Mouse (Mus musculus) liver, embryonic 11.5 days (tissue): ENCODE data around the gene Nmral1. TPM values are rescaled to one million over a fixed set of nuclear protein-coding genes. Genes with fewer than 3 reads are reported as not detected.
"Not testable (repeated sequence)": the region's sequence is repeated elsewhere in the genome, so short reads cannot be mapped to it uniquely, and the experiment has no call there.

ENCODE experiments used
- ATAC-seq: fragments of 200-750 bp; cut with Nextera tagmentation; replicated peaks from 2 replicates; pipeline ENCODE4 v1.8.0; 2017; ENCODE audit warnings: moderate number of reproducible peaks, mild to moderate bottlenecking, moderate TSS enrichment, moderate library complexity; ENCODE audit not compliant: low FRiP score
- DNase-seq: peaks from one replicate; pipeline ENCODE4 v3.0.0-alpha.2; 2017; ENCODE audit warnings: low spot score
- H3K27ac ChIP-seq: fragments of 300-500 bp; sonication (generic); 2 replicates; pipeline ENCODE4 v1.5.1; 2014; ENCODE audit warnings: mild to moderate bottlenecking, low read depth, low read length, control low read depth
- H3K27me3 ChIP-seq: fragments of 300-500 bp; sonication (generic); replicated peaks from 2 replicates; pipeline ENCODE4 v1.6.1; 2014; ENCODE audit warnings: low read length, mixed read lengths; ENCODE audit not compliant: control insufficient read depth, insufficient read depth
- H3K36me3 ChIP-seq: fragments of 300-500 bp; sonication (generic); 2 replicates; pipeline ENCODE4 v1.6.1; 2014; ENCODE audit warnings: mild to moderate bottlenecking, low read length, moderate library complexity, mixed read lengths; ENCODE audit not compliant: control insufficient read depth, insufficient read depth
- H3K4me1 ChIP-seq: fragments of 300-500 bp; sonication (generic); replicated peaks from 2 replicates; pipeline ENCODE4 v1.6.1; 2014; ENCODE audit warnings: low read length, mixed read lengths; ENCODE audit not compliant: control insufficient read depth, insufficient read depth
- H3K4me2 ChIP-seq: fragments of 300-500 bp; sonication (generic); 2 replicates; pipeline ENCODE4 v1.6.1; 2014; ENCODE audit warnings: mild to moderate bottlenecking, control low read depth, moderate library complexity
- H3K4me3 ChIP-seq: fragments of 300-500 bp; sonication (generic); 2 replicates; pipeline ENCODE4 v1.5.1; 2014; ENCODE audit warnings: low read depth, low read length, control low read depth
- H3K9ac ChIP-seq: fragments of 300-500 bp; sonication (generic); 2 replicates; pipeline ENCODE4 v1.6.1; 2014; ENCODE audit warnings: low read depth, low read length, control low read depth
- H3K9me3 ChIP-seq: fragments of 300-500 bp; sonication (generic); 2 replicates; pipeline ENCODE4 v1.6.1; 2016; ENCODE audit warnings: low read length, inconsistent platforms, mixed read lengths; ENCODE audit not compliant: control insufficient read depth
- WGBS: fragments of 180-500 bp; shearing (Covaris S2); extraction: QIAGEN DNeasy Blood & Tissue Kit; methylation state at CpG from one replicate; pipeline ENCODE4 v1.1.7; 2014; 5-methylcytosine and 5-hydroxymethylcytosine counted together
- polyA plus RNA-seq: library from polyadenylated mRNA; unstranded; fragments of >200 nt; fragmentation: Nextera tagmentation; extraction: Ambion mirVana; gene quantifications from 2 replicates; pipeline ENCODE4 v1.2.1, GENCODE M21; 2014

Gene Nmral1
- polyA plus RNA-seq: 85.6 and 92.2 TPM in 2 replicates

GRCm38 (mm10) chr16:4718753-4719518 lies at the start of gene Nmral1:
Nmral1 (minus strand) TSS chr16:4719356.
- Histone ChIP-seq H3K27me3 (no peaks in the 10 kb centered on the region), H3K27ac (peak within 1 kb of the TSS; percentile 74), H3K9ac (peak within 1 kb of the TSS; percentile 86), H3K36me3 (peaks cover 14% of the 10 kb centered on the region), H3K9me3 (no peaks in the 10 kb centered on the region), H3K4me2 (peak within 1 kb of the TSS; percentile 63), H3K4me1 (peaks cover 9% of the 10 kb centered on the region; the same call in 1 of the 2 replicates), H3K4me3 (peak within 1 kb of the TSS; percentile 76)
- peak; percentile 88 for ATAC-seq
- DNase-seq: peak; percentile 83
- WGBS: 22% methylated on average over 33 of the region's 33 CpGs

DNA sequence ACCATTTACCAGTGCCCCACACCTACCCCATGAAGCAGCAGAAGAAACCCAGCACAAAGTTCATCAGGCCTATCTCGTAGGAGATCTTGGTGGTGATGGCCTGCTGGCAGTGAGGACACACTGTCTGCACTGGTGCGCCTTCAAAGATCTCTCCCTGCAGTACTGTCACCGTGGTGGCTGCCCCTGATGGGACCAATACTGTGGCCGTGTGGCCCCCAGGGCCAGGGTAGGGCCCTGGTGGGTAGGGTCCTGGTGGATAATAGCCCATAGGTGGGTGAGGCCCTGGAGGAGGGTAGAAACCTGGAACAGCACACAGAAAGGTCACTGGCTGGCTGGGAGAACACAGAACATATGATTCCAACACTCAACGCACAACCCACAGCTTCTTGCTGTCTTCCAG lies 49.6 kb upstream of the Nmral1 start:
- ATAC-seq: no peak
- no peak overlapping the region for H3K4me3 ChIP-seq
- H3K27ac ChIP-seq: no peak overlapping the region
- DNase-seq: no peak
- no peak overlapping the region for H3K4me2 ChIP-seq
- 97% methylated on average over 5 of the region's 5 CpGs for WGBS
- H3K36me3 ChIP-seq: peaks cover 31% of the 10 kb centered on the region
- no peak overlapping the region for H3K9ac ChIP-seq
- no peaks in the 10 kb centered on the region for H3K9me3 ChIP-seq
- no peaks in the 10 kb centered on the region for H3K27me3 ChIP-seq
- H3K4me1 ChIP-seq: no peaks in the 10 kb centered on the region; the same call in 1 of the 2 replicates

DNA sequence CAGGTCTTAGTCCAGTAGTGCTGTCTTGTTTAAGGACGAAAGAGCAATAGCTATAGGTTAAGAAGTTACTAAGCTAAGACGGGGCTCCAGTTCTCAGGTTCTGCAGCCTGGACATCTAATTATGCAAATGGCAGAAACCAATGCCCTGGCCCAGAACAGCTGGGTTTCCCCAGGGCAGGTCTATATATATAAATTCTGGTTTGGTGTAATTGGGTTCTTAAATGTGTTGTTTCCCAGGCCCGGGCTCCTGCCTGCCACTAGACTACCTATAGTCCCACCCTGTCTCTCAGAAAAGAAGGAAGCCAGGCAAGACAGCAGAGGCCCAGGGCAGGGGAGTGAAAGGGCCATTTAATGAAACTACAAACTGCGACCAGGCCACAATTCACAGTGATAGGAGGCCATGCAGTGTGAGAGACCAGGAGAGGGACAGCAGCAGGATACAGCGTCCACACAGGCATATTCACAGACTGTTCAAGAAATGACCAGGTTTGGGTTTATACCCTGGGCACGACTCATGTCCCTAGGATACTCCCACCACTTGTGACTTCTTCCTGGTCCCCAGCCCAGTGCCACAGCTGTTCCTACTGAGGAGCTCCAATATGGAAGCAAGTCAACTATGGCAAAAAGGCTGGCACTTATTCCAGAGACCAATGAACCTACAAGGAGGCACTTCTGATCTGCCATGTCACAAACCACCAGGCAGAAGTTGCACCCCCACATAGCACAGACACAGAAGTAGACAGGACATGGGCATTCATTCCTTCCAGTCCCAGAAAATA lies 48.0 kb upstream of the Nmral1 start:
- 83% methylated on average over 6 of the region's 6 CpGs for WGBS
- Histone ChIP-seq H3K4me1 (no peaks in the 10 kb centered on the region), H3K4me2 (no peak overlapping the region), H3K36me3 (peaks cover 31% of the 10 kb centered on the region), H3K4me3 (no peak overlapping the region), H3K9ac (no peak overlapping the region), H3K27me3 (no peaks in the 10 kb centered on the region), H3K27ac (no peak overlapping the region), H3K9me3 (no peaks in the 10 kb centered on the region)
- DNase-seq (no peak), ATAC-seq (no peak)

- no peaks in the 10 kb centered on the region for H3K4me1 ChIP-seq
- no peaks in the 10 kb centered on the region for H3K9me3 ChIP-seq
- peaks cover 31% of the 10 kb centered on the region for H3K36me3 ChIP-seq
- H3K4me2 ChIP-seq: no peak overlapping the region
- ATAC-seq (no peak), DNase-seq (no peak)
- WGBS: 85% methylated on average over 2 of the region's 2 CpGs
- no peak overlapping the region for H3K9ac ChIP-seq
- H3K27me3 ChIP-seq: no peaks in the 10 kb centered on the region
- H3K27ac ChIP-seq: no peak overlapping the region
- no peak overlapping the region for H3K4me3 ChIP-seq
Observed at GRCm38 (mm10) chr16:4765852-4766251, 46.7 kb upstream of the Nmral1 start.

- no peak overlapping the region for H3K27ac ChIP-seq
- H3K9me3 ChIP-seq: no peaks in the 10 kb centered on the region
- no peaks in the 10 kb centered on the region for H3K27me3 ChIP-seq
- WGBS: 35% methylated on average over 2 of the region's 2 CpGs
- no peak overlapping the region for H3K4me3 ChIP-seq
- DNase-seq (no peak), ATAC-seq (0 out of 2 replicates have a peak, but pooled peaks have one; percentile 47)
- H3K36me3 ChIP-seq: peaks cover 19% of the 10 kb centered on the region
- no peak overlapping the region for H3K4me2 ChIP-seq
- H3K4me1 ChIP-seq: no peaks in the 10 kb centered on the region
- H3K9ac ChIP-seq: no peak overlapping the region
Observed at GRCm38 (mm10) chr16:4763276-4763675, 44.1 kb upstream of the Nmral1 start.

DNA sequence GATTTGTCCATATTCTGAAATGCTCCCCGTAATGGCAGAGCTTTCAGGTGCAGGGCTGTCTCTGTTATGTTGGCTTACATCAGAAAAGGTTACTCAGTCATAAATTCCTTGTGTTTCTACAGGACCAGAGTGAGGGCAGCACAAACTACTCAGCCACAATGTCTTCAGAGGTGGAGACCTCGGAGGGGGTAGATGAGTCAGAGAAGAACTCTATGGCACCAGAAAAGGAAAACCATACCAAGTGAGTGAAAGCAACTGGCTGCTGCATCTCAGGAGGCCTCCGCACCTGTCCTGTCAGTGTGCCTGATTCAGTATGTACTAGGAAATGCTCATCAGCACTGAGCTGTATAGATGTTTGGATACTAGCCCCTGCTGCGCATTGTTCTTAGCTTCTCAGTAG lies 43.3 kb upstream of the Nmral1 start:
- Histone ChIP-seq H3K27ac (no peak overlapping the region), H3K4me3 (no peak overlapping the region), H3K9ac (no peak overlapping the region), H3K9me3 (no peaks in the 10 kb centered on the region), H3K36me3 (peaks cover 11% of the 10 kb centered on the region; the same call in 1 of the 2 replicates), H3K4me1 (no peaks in the 10 kb centered on the region), H3K27me3 (no peaks in the 10 kb centered on the region), H3K4me2 (no peak overlapping the region)
- WGBS: 89% methylated on average over 4 of the region's 4 CpGs
- DNase-seq (no peak), ATAC-seq (no peak)

DNA sequence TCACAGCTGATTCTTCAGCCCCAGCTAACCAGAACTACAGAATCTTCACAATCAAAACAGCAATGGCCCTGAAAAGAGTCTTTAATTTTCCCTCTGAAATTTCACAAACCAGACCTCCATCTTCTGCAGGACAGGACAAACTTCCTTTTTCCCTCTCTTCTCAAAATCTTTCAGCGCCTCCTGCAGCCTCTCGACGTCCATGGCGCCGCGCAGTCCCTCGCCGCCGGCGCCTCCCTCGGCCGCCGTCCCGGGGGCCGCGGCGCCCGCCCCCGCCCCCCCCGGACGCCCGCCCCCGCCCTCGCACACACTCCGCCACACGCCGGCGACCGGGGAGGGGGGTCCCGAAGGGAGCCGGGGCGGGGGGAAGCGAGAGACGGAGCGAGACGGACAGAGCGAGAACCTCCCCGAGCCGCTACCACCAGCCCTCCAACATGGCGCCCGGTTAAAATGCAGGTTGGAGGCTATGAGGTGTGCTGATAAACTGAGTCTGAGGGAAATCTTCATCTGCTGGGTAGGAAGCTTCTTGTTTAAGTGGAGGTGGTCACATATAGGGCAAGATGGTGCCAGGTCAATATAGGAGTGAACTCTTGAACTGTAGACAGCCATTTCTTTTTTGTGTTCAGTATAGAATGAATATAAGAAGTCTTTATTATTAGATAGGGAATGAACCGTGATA lies 37.6 kb upstream of the Nmral1 start:
- H3K27ac ChIP-seq: peak overlapping the region; percentile 38; the same call in 1 of the 2 replicates
- peak overlapping the region; percentile 59 for H3K9ac ChIP-seq
- H3K4me1 ChIP-seq, H3K27me3 ChIP-seq, H3K36me3 ChIP-seq, H3K9me3 ChIP-seq: not testable (repeated sequence)
- WGBS: 3% methylated on average over 30 of the region's 42 CpGs
- peak; percentile 42 for DNase-seq
- H3K4me2 ChIP-seq: peak overlapping the region; percentile 57
- ATAC-seq: peak; percentile 78
- H3K4me3 ChIP-seq: peak overlapping the region; percentile 54

DNA sequence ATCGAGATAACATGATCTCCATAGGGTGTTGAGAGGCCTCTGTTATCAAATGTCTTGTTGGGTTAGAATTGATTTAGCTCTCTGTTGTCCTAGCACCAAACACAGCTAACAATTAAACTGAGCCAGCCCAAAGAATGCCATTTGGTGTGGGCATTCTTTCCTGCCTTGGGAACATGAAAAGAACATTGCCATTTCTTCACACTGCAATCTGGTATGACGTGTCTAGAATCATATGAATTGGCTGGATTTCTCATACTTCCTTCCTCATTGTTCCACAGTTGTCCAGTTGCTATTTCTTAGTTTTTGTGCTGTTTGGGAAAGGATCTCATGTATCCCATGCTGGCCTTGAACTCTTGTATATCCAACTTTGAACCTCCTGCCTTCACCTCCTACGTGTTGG lies 34.9 kb upstream of the Nmral1 start:
- no peak for ATAC-seq
- H3K27me3 ChIP-seq: no peaks in the 10 kb centered on the region
- H3K9ac ChIP-seq: no peak overlapping the region
- H3K4me3 ChIP-seq: no peak overlapping the region
- WGBS: 87% methylated on average over 3 of the region's 3 CpGs
- H3K4me2 ChIP-seq: no peak overlapping the region
- no peak for DNase-seq
- H3K9me3 ChIP-seq: no peaks in the 10 kb centered on the region; the same call in 1 of the 2 replicates
- H3K4me1 ChIP-seq: 0 out of 2 replicates have a peak, but pooled peaks cover 8% of the 10 kb centered on the region
- no peak overlapping the region for H3K27ac ChIP-seq
- H3K36me3 ChIP-seq: peaks cover 4% of the 10 kb centered on the region; the same call in 1 of the 2 replicates
